Mouse (Mus musculus) lung, postnatal 4 days (tissue): ENCODE measurements at regions not wholly inside any gene's neighbourhood (a gene's known extent, or its start where the extent isn't known, plus 50 kb on each side); places are given as distances from the start of the nearest gene placed in this dataset.
A peak's percentile ranks its signal among the peaks of the same experiment; 100 is the strongest.

ENCODE experiments used
- DNase-seq, 2 experiments: peaks; one replicate each; pipeline ENCODE4 v3.0.0; 2021

DNA sequence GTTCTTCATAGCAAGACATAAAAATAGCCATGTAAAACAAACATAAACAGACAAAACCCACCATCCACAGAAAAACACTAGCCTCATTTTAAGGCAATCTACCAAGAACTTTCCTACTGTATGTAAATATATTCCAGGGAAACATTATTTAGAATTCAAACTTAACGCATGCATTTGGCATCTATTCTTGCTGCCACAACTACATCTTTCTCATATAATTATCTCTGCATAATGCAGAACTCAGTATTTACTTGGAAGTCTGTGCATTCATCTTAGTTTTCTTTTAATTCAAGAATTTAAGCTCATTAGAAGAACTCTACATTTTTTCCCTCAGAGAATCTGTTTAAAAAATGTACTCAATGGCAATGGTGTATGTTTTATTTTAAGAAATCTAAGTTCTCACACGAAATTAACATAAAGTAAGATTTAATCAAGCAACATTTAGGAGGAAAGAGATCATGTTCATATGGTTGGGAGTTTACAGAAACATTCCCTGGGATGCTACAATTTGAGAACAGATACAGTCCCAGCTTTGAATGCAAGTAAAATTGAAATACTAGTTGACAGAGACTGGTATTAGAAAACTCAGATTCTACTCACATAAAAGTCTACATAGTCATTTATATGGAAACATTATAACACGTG is 1114.7 kb downstream of the Sorcs1 start:
- DNase-seq = no peak

DNA sequence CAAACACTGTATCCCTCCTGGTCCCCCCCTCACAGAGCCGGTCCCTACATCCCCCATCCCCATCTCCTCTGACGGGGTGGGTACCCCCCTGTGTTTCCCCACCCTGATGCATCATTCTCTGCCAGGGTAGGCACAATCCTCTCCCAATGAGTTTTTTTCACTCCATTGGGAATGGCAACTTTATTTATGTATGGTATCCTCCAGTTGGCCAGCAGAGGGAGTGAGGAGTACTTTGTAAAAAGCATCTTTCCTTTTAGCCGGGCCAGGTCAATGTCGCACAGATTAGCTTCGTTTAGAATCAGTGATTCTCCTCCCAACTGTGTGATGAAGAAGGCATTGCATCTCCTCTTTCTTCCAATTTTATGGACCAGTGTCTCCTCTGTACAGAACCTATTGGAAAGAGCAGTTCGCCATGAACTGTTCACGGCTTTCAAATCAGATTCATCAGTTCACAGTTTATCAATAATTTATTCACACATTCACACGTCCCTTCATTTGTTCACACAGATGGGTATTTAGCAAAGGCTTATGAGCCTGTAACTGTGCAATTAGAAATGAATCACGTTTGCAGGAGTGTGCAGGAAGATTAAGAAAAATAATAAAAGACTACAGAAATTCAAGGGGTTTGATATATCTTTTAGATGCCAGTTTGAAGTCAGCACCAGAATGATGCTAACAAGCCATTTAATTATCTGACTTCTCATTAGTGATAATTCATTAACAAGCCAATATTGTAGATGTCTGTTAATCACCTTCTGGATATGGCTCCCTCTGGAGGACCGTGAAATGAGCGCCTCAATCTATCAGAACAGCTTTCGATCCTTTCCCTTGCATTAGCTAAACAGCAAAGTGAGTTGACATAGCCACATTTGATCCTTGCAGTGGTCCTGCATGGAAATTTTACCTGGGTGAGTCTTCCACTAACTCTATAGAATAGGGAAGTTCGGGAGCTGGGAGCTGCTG is 1138.7 kb downstream of the Sorcs1 start:
- peak in 1 of 2 experiments; percentile 7 for DNase-seq
